Comparison of ENCODE assay signal across 16 mouse cellular contexts in genomic region chr5:75479149-75479548, GRCm38 (mm10).
"Had no signal": no experiment of that assay in that cellular context is flagged by ENCODE, and none has a peak within 500 bp of the region (broad histone marks: within the 10 kb centered on the region; RNA-seq: fewer than 3 reads in every experiment).

No protein-coding gene starts in this region.

- H3K4me1 ChIP-seq: liver, embryonic 13.5 days; liver, embryonic 15.5 days; megakaryocyte, embryonic 14.5 days; neural tube, embryonic 12.5 days had no signal

- H3K36me3 ChIP-seq: liver, embryonic 13.5 days; liver, embryonic 15.5 days; midbrain, embryonic 13.5 days; midbrain, embryonic 15.5 days; neural tube, embryonic 12.5 days; stomach, embryonic 15.5 days had no signal

- H3K9ac ChIP-seq: liver, embryonic 13.5 days; liver, embryonic 15.5 days; liver, postnatal 0 days; midbrain, embryonic 13.5 days; midbrain, embryonic 15.5 days; neural tube, embryonic 12.5 days; stomach, embryonic 15.5 days had no signal

- H3K9me3 ChIP-seq: liver, embryonic 13.5 days; liver, embryonic 15.5 days; midbrain, embryonic 13.5 days; midbrain, embryonic 15.5 days; neural tube, embryonic 12.5 days; stomach, embryonic 15.5 days had no signal

- ATAC-seq: liver, postnatal 0 days; midbrain, embryonic 13.5 days; midbrain, embryonic 15.5 days had no signal

- H3K4me2 ChIP-seq: liver, embryonic 13.5 days; liver, embryonic 15.5 days; midbrain, embryonic 11.5 days; midbrain, embryonic 13.5 days; midbrain, embryonic 15.5 days; neural tube, embryonic 12.5 days; stomach, embryonic 15.5 days had no signal

- DNase-seq: liver, embryonic 13.5 days; liver, postnatal 0 days; lung, adult 2 months; right cerebral cortex, postnatal 14 days; thymus, adult 2 months; thymus, postnatal 25 days; thymus, postnatal 4 days had no signal

- H3K27ac ChIP-seq: liver, embryonic 13.5 days; liver, embryonic 15.5 days; macrophage; midbrain, embryonic 13.5 days; midbrain, embryonic 15.5 days; neural tube, embryonic 12.5 days; stomach, embryonic 15.5 days; stomach, postnatal 0 days had no signal

- H3K4me3 ChIP-seq: liver, embryonic 13.5 days; liver, embryonic 15.5 days; megakaryocyte, embryonic 14.5 days; midbrain, embryonic 13.5 days; midbrain, embryonic 15.5 days; neural tube, embryonic 12.5 days; stomach, embryonic 15.5 days had no signal

- H3K27me3 ChIP-seq: liver, embryonic 13.5 days; liver, embryonic 15.5 days; neural tube, embryonic 12.5 days; stomach, embryonic 15.5 days had no signal
